Mouse (Mus musculus): ENCODE data around the gene Arhgef33.
"Not testable (repeated sequence)": the region's sequence is repeated elsewhere in the genome, so short reads cannot be mapped to it uniquely, and the experiment has no call there.

Gene Arhgef33

DNA sequence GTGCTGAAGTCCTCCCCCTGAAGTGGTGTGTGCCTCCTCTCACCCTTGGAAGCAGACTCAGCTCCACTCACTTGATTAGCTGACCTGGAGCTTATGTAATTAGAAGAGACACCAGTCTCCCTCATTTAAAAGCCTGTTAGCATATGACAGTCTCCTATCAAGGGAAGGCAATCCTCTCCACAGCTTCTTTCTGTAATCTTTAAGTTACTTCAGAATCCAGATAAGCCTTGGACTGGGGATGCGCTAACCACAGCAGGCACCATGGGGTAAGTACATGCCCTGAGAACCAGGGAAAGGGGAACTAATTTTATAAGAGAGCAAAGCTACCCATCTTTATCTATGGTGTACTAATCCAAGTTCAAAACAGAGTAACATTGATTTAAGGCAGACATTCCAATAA is at the start of gene Arhgef33:
Arhgef33 (plus strand) TSS at position 157 of the 400 bp plus-strand sequence.
- DNase-seq (ENCODE audit: low spot score in 2 of 2): no peak

DNA sequence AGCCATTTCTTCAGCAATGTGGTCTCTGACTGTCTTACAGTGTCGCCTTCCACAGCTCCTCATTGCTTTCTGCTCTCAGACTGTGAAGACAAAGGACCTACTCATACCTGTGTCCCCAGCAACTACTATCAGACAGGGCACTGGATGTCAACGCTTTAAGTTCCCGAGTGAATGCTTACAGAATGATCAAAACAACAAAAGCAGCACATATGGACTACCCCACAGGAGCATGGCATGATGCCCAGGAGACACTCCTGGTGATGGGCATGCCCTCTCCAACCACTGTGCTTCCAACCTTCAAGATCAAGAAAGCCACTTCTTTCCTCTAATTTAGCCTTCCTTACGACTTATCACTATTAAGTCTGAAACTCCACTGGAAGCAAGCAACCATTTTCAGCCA is 40.1 kb upstream of the Arhgef33 start:
- no peak for DNase-seq (ENCODE audit: low spot score in 2 of 2)

DNA sequence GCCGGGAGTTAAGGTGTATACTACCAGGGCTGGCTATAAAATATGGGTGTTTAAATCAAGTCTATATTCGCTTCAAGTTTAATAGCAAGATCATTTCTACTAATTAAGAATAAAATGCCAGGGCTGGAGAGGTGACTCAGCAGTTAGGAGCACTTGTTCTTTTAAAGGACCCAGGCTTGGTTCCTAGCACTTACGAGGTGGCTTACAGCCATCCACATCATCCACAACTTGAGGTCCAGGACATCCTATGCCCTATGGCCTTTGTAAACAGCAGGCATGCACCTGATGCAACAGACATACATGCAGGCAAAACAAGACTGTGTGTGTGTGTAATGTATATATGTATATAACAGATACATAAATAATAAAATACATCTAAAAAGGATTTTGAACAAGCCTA is 39.1 kb upstream of the Arhgef33 start:
- no peak for DNase-seq (ENCODE audit: low spot score in 2 of 2)

DNA sequence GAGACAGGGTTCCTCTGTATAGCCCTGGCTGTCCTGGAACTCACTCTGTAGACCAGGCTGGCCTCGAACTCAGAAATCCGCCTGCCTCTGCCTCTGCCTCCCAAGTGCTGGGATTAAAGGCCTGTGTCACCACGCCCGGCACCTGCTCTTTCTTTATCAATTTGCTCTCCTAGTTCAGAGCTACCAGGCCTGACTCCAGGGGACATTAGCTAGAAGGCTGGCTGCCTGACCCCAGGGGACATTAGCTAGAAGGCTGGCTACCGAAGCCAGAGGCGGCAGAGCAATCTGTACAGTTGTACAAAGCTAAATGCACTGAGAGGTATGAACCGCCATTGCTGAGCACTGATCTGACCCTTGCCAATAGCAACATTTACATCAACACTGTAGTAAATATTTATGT is 36.6 kb upstream of the Arhgef33 start:
- not testable (repeated sequence) for DNase-seq (ENCODE audit: low spot score in 2 of 2)

DNA sequence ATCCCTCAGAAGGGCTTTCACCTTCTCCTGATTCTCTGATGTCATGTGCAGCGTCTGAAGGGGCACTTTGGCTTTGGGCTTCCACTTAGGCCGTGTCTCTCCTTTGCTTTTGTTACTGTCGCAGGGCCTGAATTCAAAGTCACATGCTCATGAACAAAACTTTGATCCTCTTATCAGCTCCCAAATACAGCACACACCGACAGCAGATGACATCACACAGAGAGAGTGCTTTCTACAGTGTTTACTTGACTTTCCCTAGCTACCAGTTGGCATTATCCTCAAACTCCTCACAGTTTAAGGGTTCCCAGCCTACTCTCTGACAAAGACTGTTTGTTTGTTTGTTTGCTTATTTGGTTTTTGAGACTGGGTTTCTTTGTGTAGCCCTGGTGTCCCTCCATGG is 29.0 kb upstream of the Arhgef33 start:
- DNase-seq (ENCODE audit: low spot score in 2 of 2): no peak

DNA sequence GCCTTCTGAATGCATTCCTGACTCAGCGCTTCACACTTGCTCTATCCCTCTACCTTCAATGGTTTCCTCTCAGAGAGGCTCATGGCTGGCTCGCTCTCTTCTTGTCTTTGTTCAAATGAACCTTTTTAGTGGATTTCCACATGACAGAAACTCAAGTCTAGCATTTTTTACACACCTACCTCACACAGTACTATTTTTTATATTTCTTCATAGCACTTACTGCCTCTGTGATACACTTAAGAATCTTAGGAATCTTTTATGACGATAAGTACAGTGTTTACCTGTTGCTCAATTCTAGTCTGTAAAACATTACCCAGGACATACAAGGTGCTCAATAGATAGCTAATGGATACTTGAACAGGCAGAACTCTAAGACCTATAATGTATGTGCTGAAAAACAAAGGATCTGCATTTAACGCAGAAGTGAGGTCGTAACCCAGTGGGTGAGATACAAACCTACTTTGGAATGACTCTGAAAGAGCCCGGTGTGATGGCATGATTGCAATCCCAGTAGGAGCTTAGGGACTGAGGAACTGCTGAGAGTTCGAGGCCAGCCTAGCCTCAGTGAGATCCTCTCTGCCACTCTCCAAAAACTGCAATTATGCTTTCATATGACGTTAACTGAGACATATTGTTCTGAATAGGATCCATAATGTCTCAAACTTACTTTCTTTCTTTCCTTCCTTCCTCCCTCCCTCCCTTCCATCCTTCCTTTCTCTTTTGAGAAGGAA is 27.7 kb upstream of the Arhgef33 start:
- DNase-seq (ENCODE audit: low spot score in 2 of 2): no peak

DNA sequence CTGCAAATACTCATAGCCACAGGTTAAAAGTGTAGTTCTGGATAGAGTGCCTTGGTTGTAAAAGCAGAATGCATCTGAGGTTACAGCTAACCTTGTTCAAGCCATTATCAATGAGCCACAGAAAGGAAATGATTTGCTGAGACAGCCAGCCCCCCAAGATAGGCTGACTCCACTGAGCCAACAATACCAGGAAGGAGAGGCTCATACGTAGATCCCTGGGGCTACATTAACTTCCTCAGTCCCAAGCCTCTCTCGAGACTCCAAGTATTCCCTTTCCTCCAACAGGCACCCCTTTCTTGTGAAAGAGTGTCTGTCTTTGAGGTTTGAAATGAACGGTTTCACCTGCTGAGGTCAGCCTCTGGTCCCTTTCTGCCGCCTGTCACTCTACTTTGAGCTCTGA is 22.8 kb upstream of the Arhgef33 start:
- DNase-seq (ENCODE audit: low spot score in 2 of 2): no peak

DNA sequence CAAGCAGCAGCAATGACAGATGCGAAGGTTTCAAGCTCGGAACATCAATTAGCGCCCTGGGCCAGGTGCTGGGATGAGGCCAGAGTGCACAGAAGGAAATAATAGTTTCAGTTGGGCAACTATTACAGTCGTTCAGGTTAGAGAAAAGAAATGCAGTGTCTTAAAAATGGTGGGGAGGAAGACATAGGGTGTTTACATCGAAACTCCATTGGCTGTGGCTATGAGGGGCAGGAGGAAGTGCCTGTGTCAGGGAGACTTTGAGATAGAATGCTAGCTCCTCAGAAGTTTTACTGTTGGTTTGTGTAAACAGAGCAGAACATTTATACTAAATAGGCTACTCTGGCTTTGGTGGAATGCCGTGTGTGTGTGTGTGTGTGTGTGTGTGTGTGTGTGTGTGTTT is 19.2 kb upstream of the Arhgef33 start:
- no peak for DNase-seq (ENCODE audit: low spot score in 2 of 2)

DNA sequence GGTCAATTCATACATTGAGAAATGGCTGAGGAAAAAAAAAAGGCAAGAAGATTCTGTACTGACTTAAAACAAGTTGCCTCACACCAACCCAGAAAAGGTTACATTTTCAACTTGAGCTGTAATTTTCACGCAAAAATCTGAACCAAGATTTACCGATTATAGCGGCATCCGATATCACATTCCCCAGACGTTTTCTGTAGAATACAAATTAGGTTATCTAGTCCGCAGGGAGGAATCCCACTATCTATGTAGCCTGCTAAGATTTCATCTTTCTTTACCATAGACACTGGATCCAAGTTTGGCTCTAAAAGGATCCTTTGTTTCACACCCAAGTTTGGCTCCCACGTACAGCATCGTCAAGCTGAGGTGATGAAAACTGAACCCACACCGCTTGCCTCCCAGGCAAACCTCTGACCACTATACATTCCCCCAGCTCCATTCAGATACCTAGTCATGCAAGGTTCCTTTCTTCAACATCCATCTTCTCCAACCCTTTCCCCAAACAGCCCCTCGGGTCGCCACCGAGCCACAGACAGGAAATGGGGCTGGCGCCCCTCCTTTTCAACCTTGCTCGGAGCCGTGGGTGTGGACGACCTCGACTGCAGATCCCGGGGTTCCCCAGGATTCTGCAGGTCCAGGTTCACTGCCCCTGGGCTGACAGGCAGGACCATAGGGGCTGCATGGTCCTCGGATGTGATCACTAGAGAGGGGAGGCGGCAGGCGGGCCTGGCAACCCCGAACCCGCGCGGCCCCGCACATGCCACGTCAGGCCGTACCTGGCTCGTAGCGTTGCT is 17.7 kb upstream of the Arhgef33 start:
- DNase-seq (ENCODE audit: low spot score in 2 of 2): no peak

DNA sequence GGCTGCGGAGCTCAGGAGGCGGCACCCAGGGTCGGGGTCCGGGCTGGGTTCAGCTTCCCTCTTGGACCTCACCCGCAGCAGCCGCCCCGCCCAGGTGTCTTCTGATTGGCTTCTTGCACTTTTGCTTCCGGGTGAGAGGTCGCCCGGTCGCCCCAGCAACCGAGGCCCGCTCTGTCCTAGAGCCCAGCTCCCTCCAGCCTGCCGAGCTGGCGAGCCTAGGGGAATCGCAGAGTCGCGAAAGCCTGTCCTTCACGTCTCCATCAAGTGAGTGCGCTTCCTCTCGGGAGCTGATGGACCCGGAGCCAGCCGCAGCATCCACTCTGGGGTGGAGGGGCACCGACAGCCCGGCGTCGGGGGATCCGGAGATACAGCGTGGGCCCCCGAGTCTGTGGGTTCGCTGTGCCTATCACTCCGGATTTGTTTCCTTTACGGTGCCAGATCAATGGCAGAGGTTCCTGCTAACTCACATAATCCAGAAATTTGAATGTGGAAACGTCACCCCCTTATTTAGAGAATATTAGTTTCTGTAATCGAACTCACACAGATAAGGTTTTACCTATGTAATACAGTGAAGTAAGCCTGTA is 17.0 kb upstream of the Arhgef33 start, which contains the start of the genes Morn2 and Dhx57:
Morn2 (plus strand) TSS at position 130 of the 584 bp plus-strand sequence.
Dhx57 (minus strand) TSS at position 403 of the 584 bp plus-strand sequence.
- DNase-seq (ENCODE audit: low spot score in 2 of 2): peak; percentile 92 to 98

DNA sequence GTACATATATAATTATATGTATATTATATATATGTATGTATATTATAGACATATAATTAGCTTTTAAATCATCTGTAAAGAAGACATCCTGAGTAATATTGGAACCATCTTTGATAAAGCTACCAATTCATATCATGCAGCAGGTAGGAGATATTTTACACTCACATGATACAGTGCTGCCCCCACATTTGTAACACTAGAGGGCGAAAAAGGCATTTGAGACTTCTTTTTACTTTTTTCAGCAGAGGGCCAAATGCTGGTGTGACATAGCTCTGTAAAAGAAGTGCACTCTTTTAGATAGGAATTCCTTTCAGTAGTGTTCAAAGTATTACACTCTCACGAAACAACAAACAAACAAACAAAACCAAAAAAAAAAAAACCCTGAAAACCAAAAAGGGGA is 16.1 kb upstream of the Arhgef33 start:
- peak; percentile 15 to 41 for DNase-seq (ENCODE audit: low spot score in 2 of 2)

DNA sequence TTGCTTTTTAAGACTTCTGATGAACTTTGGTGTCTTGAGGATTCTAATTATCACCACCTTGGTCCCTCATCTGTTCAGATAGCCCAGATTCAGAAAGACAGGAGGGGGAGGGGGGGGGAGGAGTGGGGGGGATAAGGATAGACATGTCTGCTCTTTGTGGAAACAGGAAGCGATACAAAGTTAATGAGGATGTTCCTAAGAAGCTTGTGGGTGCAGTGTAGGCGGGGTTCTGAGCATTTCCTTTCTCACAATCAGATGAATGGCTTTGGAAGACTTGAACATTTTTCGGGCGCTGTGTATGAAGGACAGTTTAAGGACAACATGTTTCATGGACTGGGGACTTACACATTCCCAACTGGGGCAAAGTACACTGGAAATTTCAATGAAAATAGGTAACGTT is 11.9 kb upstream of the Arhgef33 start:
- DNase-seq (ENCODE audit: low spot score in 2 of 2): no peak

DNA sequence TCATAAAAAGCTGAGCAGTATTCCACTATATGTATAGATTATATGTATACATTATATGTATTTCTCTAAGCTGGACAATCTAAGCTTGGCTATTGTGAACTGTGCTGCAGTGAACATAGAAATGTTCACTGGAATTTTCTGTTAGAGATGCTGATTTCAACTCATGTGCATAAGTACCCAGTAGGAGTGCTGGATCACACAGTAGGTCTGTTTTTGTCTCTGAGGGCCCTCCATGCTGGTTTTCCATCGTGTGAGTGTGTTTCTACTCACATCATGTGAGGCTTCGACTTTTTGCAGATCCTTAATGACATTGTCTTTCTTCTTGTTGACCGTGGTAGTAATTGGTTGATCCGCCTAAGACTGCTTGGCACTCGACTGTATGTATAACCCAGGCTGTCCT is 8.4 kb upstream of the Arhgef33 start:
- no peak for DNase-seq (ENCODE audit: low spot score in 2 of 2)

DNA sequence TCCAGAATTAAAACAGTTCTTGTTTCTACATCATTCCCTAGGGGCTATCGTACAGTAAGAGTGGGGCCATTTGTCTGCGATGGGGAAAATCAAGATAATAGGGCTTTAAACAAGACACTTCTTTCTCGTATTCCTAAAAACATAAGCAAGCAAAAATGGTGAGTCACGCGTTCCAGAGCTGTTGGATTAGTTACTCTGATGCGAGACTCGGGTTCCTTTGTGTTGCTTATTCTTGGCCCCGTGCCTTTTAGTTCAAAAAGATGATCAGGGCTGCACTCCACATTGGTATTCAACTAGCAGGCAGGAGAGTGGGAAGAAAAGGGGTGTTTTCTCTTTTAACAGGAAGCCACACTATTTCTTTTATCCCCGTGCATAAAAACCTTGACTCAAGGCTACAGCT is 4.6 kb downstream of the Arhgef33 start:
- no peak for DNase-seq (ENCODE audit: low spot score in 2 of 2)

DNA sequence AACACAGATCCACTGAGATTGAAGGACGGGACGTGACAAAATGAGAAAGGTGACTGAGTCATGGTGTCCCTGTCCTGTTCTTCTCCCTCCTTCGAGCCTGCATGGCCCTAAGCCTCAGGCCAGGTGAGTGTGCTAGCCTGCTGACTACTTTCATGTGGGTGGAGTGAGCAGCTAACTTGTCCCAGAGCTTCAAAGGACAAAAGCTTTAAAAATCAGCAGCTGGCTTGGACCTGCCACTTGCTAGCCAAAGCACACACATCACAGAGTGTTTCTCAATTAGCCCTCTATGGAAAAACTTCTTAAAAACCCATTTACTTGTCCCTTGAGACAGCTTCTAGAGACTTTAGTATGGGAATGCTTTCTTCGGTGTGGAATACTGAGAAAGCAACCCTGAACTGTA is 5.2 kb downstream of the Arhgef33 start:
- DNase-seq (ENCODE audit: low spot score in 2 of 2): no peak

DNA sequence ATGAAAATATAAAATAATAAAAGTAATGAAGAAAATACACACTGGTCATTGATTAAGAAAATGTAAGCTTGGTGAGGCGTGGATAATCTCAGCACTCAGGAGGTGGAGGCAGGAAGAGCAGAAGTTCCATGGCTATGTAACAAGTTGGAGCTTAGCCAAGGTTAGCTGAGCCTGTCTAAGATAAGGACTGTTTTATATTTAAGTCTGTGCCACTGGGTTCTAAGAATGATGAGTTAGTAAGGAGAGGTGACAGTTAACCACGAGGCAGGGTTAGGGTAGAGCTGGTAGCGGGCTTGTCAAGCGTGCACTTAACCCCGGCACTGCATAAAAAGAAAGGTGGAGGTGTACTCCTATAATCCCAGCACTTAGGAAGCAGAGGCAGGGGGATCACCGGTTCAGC is 15.0 kb downstream of the Arhgef33 start:
- no peak for DNase-seq (ENCODE audit: low spot score in 2 of 2)

DNA sequence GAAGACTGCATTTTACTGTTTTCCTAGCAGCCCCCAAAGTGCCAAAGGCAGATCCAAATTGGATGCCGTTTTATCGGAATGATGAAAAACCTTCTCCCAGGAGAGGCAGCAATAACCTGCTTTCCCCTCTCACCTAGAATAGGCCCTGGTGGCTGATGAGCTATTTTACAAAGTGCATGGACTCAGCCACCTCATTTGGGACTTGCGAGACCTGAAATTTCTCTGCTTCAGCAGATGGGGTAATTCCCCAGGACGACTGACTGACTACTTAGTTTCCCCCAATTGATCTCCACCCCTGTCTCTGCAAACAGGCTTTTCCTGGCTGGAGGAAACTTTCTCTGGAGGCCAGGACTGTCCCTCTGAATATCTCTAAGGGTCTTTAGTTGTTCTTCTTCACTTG is 15.8 kb downstream of the Arhgef33 start:
- DNase-seq (ENCODE audit: low spot score in 2 of 2): no peak

DNA sequence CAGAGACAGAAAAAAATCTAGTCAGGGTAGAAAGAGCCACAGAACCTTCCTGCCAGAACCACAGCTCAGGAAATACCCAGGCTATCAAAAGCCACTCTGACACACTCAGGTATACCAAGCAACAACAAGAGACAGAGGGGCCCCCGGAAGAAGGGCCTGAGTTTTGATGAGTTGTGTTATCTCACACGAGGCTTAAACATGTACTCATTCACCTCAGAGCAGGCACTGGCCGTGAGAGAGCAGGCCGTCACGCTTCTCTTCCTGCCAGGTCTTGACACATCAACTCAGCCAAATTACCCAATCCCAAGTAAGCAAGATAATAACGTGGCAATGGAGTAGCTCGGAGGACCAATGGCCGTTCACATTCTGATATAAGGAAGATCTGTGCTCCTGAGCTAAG is 16.5 kb downstream of the Arhgef33 start:
- DNase-seq (ENCODE audit: low spot score in 2 of 2): no peak

DNA sequence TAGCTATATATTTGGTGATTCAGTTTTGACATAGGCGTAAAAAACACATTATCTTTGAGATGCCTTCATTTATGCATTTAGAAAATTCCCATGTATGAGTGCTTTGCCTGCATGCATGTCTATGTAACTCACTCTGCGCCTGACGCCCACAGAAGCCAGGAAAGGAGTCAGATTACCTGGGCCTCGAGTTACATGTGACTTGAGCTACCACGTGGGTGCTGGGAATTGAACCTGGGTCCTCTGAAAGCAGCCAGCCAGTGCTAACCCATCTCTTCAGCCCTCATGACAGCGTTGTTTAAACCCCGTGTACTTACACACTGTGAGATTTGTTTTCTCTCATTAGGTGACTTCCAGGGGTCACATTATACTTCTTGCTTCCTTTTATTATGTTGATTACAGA is 17.3 kb downstream of the Arhgef33 start:
- no peak for DNase-seq (ENCODE audit: low spot score in 2 of 2)

DNA sequence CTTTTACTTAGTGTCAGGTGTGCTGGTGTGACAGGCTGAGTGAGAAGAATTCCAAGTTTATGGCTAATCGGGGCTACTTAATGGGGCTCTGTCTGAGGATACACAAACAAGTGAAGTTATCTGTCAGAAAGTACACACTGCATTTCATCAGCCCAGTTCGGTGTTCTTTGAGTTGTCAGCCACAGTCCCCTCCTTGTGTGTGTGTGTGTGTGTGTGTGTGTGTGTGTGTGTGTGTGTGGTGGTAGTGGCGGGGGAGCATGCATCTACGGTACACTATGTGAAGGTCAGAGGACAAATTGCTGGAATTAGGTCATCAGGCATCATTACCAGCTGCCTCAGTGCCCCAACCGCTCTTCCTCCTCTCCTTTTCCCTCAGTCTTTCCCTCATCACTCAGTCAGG is 18.2 kb downstream of the Arhgef33 start:
- DNase-seq (ENCODE audit: low spot score in 2 of 2): no peak

DNA sequence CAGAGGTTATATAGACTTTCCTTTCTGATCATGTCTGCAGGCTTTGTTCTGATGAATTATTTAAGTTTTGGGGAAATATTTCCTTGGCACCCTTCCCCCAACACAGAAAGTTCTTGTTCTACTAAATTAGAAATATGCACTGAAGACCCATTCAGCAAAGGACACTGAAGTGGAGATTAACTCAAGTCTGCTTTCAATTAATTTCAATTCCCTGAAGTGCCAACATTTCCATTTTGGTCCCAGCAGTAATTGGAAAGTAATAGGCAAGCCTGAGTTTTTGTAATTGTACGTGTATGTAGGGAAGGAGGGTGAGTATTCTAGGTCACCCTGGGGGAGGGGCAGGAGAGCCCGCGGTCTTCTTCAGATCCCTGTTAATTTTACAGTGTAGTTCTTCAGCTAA is 19.2 kb downstream of the Arhgef33 start:
- DNase-seq (ENCODE audit: low spot score in 2 of 2): no peak

DNA sequence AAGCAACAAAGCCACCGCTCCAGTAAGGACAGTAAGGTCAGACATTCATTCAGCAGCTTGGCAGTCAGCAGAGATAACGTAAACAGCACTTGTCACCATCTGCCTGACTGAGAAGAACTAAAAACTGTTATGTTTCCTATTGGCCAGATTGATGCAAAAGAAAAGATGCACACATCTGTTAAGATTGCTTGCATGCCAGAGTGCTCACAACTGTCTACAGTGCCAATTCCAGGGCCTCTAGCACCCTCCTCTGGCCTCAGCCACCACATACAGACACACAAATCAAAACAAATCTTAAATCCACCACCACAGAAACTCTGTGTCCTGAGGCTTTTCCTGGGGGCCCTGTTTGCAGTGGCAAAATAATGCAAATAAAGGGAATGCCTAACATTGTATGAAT is 25.2 kb downstream of the Arhgef33 start:
- DNase-seq (ENCODE audit: low spot score in 2 of 2): no peak

DNA sequence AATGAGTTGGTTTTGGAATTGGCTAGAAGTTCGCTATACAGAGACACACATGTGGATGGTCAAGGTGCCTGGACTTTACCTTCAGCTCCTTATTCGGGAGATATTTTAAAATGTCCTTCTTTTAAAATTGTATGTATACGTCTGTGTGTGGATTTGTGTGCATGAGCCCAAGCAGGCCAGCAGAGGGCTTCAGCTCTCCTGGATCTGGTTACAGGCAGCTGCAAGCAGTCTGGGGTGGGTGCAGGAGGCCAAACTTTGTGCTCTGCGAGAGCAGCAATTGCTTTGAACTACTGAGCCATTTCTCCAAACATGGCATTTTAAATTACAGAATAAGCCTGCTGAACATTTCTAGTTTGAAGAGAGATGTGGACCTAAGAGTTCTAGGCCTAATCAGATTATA is 38.1 kb downstream of the Arhgef33 start:
- no peak for DNase-seq (ENCODE audit: low spot score in 2 of 2)
